Mouse (Mus musculus): ENCODE measurements around the gene Vkorc1. TPM values are rescaled to one million over a fixed set of nuclear protein-coding genes. Genes with fewer than 3 reads are reported as not detected.
"Not testable (repeated sequence)": the region's sequence is repeated elsewhere in the genome, so short reads cannot be mapped to it uniquely, and the experiment has no call there.

Gene Vkorc1
- polyA plus RNA-seq, 1 experiment from 2014 or later = 71.1 TPM

DNA sequence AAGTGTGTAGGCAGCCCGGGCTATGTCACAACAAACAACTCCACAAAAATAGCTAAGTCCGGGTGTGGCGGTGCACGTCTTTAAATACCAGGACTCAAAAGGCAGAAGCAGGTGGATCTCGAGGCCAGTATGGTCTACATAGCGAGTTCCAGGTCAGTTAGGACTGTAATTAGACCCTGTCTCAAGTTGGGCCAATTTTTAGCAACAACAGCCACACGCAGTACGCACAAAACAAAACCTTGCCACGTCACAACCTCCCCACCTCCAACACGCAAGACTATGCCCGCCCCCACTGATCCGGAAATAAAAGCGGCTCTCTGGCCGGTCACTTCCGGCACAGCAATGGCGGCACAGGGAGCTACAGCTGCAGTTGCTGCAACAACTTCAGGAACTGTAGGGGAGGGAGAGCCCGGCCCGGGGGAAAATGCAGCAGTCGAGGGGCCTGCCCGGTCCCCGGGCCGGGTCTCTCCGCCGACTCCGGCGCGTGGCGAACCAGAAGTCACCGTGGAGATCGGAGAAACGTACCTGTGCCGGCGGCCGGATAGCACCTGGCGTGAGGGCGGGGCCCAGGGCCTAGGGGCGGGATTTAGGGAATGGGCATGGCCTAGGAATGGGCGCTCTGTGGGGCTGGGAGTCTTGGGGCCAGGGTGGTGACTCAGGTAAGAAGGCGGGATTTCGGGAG, 16.9 kb upstream of the Vkorc1 start, which contains the start of gene Kat8:
Gene Kat8, plus strand, starts transcription at position 327 of the 682 bp plus-strand sequence.
- peaks cover 16% of the 10 kb centered on the region for H3K4me1 ChIP-seq (replicated peaks)
- H3K27me3 ChIP-seq = no peaks in the 10 kb centered on the region
- peak; percentile 96 for ATAC-seq (ENCODE audit: low FRiP score)
- H3K4me2 ChIP-seq = peak within 1 kb of the TSS; percentile 74
- H3K4me3 ChIP-seq = peak within 1 kb of the TSS; percentile 96
- WGBS = 2% methylated on average over 40 of the region's 40 CpGs
- peaks cover 53% of the 10 kb centered on the region for H3K36me3 ChIP-seq
- H3K9me3 ChIP-seq = no peaks in the 10 kb centered on the region
- peak within 1 kb of the TSS; percentile 84 for H3K9ac ChIP-seq
- peak within 1 kb of the TSS; percentile 87 for H3K27ac ChIP-seq

DNA sequence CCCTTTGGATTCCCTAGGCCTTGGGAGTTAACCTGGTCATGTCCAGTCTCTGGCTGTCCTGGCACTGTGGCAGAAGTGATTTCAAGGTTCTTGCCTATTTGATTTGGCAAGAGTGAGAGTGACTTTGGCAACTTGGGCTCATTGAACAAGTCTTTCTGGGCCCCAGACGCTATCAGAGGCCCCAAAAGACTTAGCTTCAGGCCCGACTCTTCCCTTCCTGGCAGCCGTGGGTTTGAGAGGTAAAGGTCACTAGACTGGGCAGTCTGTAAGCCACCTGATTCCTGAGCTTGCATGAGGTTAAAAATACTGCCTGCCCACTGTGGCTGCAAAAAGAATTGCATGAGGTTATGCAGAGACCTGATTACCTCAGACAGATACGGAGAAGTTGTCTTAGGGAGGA, 13.2 kb upstream of the Vkorc1 start:
- no peak for ATAC-seq (ENCODE audit: low FRiP score)

DNA sequence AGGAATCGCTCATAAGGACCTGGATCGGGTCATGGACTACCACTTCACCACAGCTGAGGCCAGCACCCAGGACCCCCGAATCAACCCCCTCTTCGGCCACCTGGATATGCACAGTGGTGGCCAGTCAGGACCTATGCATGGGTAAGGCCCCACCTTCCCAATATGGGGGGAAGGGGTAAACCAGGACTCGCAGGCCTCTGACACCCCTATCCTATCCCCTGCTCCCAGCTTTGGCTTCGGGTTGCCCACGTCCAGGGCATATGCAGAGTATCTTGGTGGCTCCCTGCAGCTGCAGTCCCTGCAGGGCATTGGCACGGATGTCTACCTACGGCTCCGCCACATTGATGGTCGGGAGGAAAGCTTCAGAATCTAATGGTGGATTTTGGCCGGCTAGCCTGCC, 12.5 kb upstream of the Vkorc1 start:
- ATAC-seq (ENCODE audit: low FRiP score) = no peak
- H3K9me3 ChIP-seq = no peaks in the 10 kb centered on the region
- no peak overlapping the region for H3K9ac ChIP-seq
- 98% methylated on average over 12 of the region's 12 CpGs for WGBS
- H3K4me3 ChIP-seq = no peak overlapping the region
- H3K36me3 ChIP-seq = peaks cover 48% of the 10 kb centered on the region
- H3K4me1 ChIP-seq (replicated peaks) = peaks cover 26% of the 10 kb centered on the region
- no peak overlapping the region for H3K4me2 ChIP-seq
- no peak overlapping the region for H3K27ac ChIP-seq
- no peaks in the 10 kb centered on the region for H3K27me3 ChIP-seq

More for the DNA sequence above, 13.2 kb upstream of the Vkorc1 start:
- peaks cover 48% of the 10 kb centered on the region for H3K36me3 ChIP-seq
- no peak overlapping the region for H3K4me3 ChIP-seq
- H3K9ac ChIP-seq = no peak overlapping the region
- WGBS = 95% methylated on average over 4 of the region's 4 CpGs
- H3K27ac ChIP-seq = no peak overlapping the region
- H3K4me1 ChIP-seq (replicated peaks) = peaks cover 32% of the 10 kb centered on the region
- H3K9me3 ChIP-seq = no peaks in the 10 kb centered on the region
- H3K27me3 ChIP-seq = no peaks in the 10 kb centered on the region
- H3K4me2 ChIP-seq = no peak overlapping the region

DNA sequence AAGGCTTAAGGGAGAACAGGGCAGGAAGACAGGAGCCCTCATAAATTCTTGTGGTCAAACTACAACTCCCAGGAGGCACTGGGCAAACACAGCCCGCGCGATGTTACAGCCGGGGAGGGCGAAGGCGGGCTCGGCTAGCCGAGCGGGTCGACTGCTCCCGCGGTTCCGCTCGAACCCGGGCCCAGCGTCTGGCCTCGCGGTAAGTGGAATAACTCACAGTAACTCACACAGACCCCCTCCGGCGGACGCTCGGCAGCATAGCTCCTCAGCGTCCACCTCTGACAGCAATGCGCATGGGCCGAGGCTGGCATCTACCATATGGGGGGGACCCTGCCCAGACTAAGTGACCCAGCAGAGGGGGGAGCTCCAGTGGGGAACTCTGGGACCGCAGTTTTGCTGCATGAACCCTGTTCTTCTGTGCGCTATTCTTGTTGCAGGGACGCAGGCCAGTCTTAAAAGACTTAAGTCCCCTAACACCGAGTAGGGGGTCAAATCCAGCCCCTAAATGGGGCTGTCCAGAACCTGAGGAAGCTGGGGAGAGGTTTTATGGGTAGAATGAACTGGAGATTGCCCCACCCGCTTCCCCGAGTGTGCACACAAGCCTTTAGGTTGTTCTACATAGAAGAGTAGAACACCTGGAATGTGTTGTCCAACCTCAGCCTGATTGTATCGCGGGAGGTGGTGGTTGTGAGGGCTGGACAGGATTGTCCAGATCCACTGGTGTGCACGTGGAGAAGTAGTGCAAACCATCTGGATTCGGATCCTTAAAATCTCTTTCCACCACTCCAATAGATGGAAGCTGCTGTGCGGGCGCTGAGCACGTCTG, 8.8 kb upstream of the Vkorc1 start, which contains the start of gene Bckdk:
Gene Bckdk, plus strand, starts transcription at position 112 of the 826 bp plus-strand sequence.
- 0 out of 2 replicates have a peak, but pooled peaks cover 2% of the 10 kb centered on the region for H3K27me3 ChIP-seq
- ATAC-seq (ENCODE audit: low FRiP score) = peak; percentile 91
- H3K4me2 ChIP-seq = peak within 1 kb of the TSS; percentile 79
- peaks cover 17% of the 10 kb centered on the region for H3K4me1 ChIP-seq (replicated peaks)
- H3K9me3 ChIP-seq = no peaks in the 10 kb centered on the region
- peak within 1 kb of the TSS; percentile 84 for H3K9ac ChIP-seq
- peak within 1 kb of the TSS; percentile 65 for H3K4me3 ChIP-seq
- peaks cover 39% of the 10 kb centered on the region for H3K36me3 ChIP-seq
- peak within 1 kb of the TSS; percentile 93 for H3K27ac ChIP-seq
- 10% methylated on average over 38 of the region's 38 CpGs for WGBS

DNA sequence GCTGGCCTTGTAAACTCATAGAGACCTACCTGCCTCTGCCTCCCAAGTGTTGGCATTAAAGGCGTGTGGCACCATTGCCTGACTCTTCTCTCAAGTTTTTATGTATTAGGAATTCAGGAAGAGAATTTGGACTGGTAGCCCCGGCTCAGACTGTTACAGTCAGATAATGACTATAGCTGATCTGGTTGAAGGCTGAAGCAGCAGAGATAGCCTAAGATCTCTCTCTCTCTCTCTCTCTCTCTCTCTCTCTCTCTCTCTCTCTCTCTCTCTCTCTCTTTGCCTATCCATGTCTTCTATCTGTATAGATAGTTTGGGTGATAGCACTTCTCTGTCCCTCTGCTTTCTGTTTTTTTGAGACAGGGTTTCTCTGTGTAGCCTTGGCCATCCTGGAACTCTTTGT, 6.4 kb upstream of the Vkorc1 start:
- Histone ChIP-seq H3K9ac (no peak overlapping the region), H3K9me3 (no peaks in the 10 kb centered on the region), H3K4me1 (replicated peaks) (peaks cover 17% of the 10 kb centered on the region), H3K4me2 (no peak overlapping the region), H3K4me3 (no peak overlapping the region), H3K36me3 (peaks cover 15% of the 10 kb centered on the region), H3K27ac (no peak overlapping the region), H3K27me3 (peaks cover 2% of the 10 kb centered on the region; the same call in 1 of the 2 replicates)
- no peak for ATAC-seq (ENCODE audit: low FRiP score)
- 84% methylated on average over 2 of the region's 2 CpGs for WGBS

DNA sequence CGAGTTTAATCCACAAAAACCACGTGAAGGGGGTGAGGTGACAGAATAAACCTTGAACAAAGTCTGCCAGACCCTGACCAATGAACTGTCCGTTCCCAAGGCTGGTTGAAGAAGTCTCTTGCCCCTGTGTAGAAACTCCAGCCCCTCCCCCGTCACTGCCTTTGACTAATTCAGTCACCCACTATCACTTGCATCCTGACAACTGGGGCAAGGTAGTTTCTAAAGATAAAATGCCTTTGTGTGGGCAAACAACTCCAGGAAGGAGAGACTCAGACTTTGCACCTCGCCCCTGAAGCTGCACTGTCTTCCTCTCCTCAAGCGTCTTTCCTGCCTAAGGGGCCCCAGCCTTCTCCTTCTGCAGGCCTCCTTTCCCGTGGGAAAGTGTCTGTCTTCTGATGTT, 4.6 kb upstream of the Vkorc1 start:
- WGBS = 48% methylated on average over 7 of the region's 7 CpGs
- no peaks in the 10 kb centered on the region for H3K36me3 ChIP-seq

DNA sequence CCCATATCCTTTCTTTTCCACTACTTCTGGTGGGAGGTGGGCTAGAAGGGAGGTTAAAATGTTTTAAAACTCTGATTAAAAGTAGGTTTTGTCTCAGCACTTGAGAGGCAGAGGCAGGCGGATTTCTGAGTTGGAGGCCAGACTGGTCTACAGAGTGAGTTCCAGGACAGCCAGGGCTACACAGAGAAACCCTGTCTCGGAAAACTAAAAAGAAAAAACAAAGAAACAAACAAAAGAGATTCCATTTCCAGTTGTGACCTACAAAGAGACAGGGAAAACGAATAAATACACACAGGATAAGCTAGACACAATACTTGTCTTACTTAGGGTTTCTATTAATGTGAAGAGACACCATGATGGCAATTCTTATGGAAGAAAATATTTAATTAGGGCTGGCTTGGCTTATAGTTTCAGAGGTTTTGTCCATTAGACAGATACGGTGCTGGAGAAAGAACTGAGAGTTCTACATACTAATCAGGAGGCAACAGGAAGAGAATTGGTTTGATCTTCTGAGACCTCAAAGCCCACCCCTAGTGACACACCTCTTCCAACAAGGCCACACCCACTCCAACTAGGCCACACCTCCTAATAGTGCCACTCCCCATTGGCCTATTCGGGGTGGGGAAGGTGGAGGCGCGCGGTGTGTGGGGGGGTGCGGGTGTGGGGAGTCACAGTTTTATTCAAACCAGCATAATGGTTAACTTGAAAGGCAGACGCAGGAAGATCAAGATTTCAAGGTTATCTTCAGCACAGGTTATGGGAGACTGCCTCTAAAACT, 3.0 kb upstream of the Vkorc1 start:
- 40% methylated on average over 10 of the region's 10 CpGs for WGBS

More for the DNA sequence above, 4.6 kb upstream of the Vkorc1 start:
- H3K4me3 ChIP-seq = no peak overlapping the region
- no peaks in the 10 kb centered on the region for H3K9me3 ChIP-seq
- H3K4me1 ChIP-seq (replicated peaks) = peaks cover 12% of the 10 kb centered on the region
- H3K27me3 ChIP-seq = peaks cover 2% of the 10 kb centered on the region; the same call in 1 of the 2 replicates
- H3K9ac ChIP-seq = no peak overlapping the region
- no peak for ATAC-seq (ENCODE audit: low FRiP score)
- no peak overlapping the region for H3K4me2 ChIP-seq
- no peak overlapping the region for H3K27ac ChIP-seq

DNA sequence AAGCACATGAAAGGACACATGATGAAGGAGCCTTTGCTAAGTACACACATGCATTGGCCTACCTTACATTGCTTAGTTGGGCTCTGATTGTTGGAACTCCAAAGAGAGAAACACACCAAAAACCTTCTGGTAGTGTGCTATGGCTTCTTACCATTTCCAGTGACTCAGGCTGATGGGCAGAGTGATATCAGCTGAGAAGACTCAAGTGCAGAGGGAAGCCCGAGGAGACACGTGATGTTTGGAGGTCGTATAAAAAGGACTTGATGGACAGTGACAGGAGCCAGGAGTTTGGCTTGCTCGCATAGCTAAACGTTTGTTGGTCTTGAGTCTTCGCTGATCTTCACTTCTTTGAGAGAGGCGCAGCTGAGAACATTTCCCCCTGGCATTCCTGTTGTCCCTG, 2.1 kb upstream of the Vkorc1 start:
- ATAC-seq (ENCODE audit: low FRiP score) = no peak
- no peak overlapping the region for H3K9ac ChIP-seq
- H3K4me1 ChIP-seq (replicated peaks) = peaks cover 14% of the 10 kb centered on the region
- peaks cover 9% of the 10 kb centered on the region for H3K36me3 ChIP-seq
- H3K9me3 ChIP-seq = no peaks in the 10 kb centered on the region
- H3K27me3 ChIP-seq = peaks cover 2% of the 10 kb centered on the region; the same call in 1 of the 2 replicates
- WGBS = 91% methylated on average over 7 of the region's 7 CpGs
- H3K4me2 ChIP-seq = no peak overlapping the region
- no peak overlapping the region for H3K27ac ChIP-seq
- no peak overlapping the region for H3K4me3 ChIP-seq

More for the DNA sequence above, 3.0 kb upstream of the Vkorc1 start:
- peaks cover 14% of the 10 kb centered on the region for H3K4me1 ChIP-seq (replicated peaks)
- H3K9ac ChIP-seq = no peak overlapping the region
- peaks cover under 1% of the 10 kb centered on the region for H3K36me3 ChIP-seq
- H3K9me3 ChIP-seq = no peaks in the 10 kb centered on the region
- H3K27me3 ChIP-seq = peaks cover 2% of the 10 kb centered on the region; the same call in 1 of the 2 replicates
- no peak overlapping the region for H3K4me3 ChIP-seq
- no peak overlapping the region for H3K4me2 ChIP-seq
- H3K27ac ChIP-seq = no peak overlapping the region
- ATAC-seq (ENCODE audit: low FRiP score) = no peak

DNA sequence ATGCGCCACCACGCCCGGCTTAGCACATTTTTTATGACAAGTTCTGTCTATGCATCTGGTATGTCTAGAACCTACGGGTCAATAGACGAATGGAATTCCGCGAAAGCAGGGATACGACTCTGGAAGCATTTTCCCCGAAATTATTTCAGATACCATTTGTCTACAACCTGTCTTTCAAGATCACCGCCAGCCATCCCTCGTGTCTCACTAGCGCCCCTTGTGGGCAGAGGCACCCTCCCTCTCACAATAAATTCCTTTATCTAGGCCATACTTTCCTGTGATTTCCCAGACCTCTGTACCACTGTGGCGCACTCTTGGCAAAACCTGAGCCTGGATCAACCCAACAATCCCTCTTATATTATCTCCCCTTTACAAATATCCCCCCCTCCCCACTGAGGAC, 967 bp upstream of the Vkorc1 start:
- H3K9me3 ChIP-seq = no peaks in the 10 kb centered on the region
- H3K27me3 ChIP-seq = peaks cover 2% of the 10 kb centered on the region; the same call in 1 of the 2 replicates
- H3K36me3 ChIP-seq = peaks cover 12% of the 10 kb centered on the region
- no peak overlapping the region for H3K9ac ChIP-seq
- no peak overlapping the region for H3K27ac ChIP-seq
- H3K4me1 ChIP-seq (replicated peaks) = peaks cover 14% of the 10 kb centered on the region
- no peak for ATAC-seq (ENCODE audit: low FRiP score)
- no peak overlapping the region for H3K4me3 ChIP-seq
- WGBS = 67% methylated on average over 13 of the region's 13 CpGs
- no peak overlapping the region for H3K4me2 ChIP-seq

DNA sequence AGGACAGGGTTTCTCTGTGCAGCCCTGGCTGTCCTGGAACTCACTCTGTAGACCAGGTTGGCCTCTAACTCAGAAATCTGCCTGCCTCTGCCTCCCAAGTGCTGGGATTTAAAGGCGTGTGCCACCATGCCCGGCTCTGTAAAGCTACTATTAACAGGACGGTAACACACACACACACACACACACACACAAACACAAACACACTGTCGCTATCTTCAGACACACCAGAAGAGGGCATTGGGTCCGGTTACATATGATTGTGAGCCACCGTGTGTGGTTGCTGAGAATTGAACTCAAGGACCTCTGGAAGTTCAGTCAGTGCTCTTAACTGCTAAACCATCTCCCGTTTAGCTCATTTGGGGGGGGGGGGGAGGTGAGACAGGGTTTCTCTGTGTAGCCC, 474 bp upstream of the Vkorc1 start:
- not testable (repeated sequence) for ATAC-seq (ENCODE audit: low FRiP score); H3K27me3 ChIP-seq; H3K9ac ChIP-seq; H3K9me3 ChIP-seq
- 68% methylated on average over 7 of the region's 7 CpGs for WGBS
- Histone ChIP-seq H3K4me2 (peak overlapping the region; percentile 79; the same call in 1 of the 2 replicates), H3K4me1 (replicated peaks) (peaks cover 14% of the 10 kb centered on the region), H3K4me3 (peak overlapping the region; percentile 62; the same call in 1 of the 2 replicates), H3K27ac (peak overlapping the region; percentile 48; the same call in 1 of the 2 replicates), H3K36me3 (peaks cover 15% of the 10 kb centered on the region)

DNA sequence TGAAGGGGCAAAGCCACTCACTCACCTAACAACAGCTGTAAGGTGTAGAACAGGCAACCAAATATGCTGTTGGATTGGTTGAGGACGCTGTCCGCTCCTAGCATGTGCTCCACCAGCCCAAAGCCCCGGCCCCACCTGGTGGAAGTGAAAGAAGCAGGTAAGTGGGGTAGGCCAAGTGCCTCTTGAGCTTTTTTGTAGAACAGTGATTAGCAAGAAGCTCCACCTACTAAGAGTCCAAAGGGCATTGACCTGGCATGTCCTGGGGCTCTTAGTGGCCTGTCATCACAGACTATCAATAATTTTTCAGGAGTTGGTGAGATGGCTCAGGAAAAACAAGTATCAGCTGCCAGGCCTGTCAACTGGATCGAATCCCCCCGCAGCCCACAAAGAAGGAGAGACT, 937 bp downstream of the Vkorc1 start:
- H3K4me2 ChIP-seq = peak overlapping the region; percentile 79
- H3K9me3 ChIP-seq = no peaks in the 10 kb centered on the region
- H3K27ac ChIP-seq = no peak overlapping the region; the same call in 1 of the 2 replicates
- peak overlapping the region; percentile 62 for H3K4me3 ChIP-seq
- 88% methylated on average over 5 of the region's 5 CpGs for WGBS
- peaks cover 1% of the 10 kb centered on the region; the same call in 1 of the 2 replicates for H3K27me3 ChIP-seq
- H3K4me1 ChIP-seq (replicated peaks) = peaks cover 14% of the 10 kb centered on the region
- H3K36me3 ChIP-seq = peaks cover 28% of the 10 kb centered on the region
- peak overlapping the region; percentile 78 for H3K9ac ChIP-seq
- no peak for ATAC-seq (ENCODE audit: low FRiP score)
